Mouse (Mus musculus) heart, embryonic 14.5 days (tissue): ENCODE measurements at regions not wholly inside any gene's neighbourhood (a gene's known extent, or its start where the extent isn't known, plus 50 kb on each side); places are given as distances from the start of the nearest gene placed in this dataset.

ENCODE experiments used
- ATAC-seq: fragments of 200-750 bp; cut with Nextera tagmentation; 2 replicates; pipeline ENCODE4 v1.8.0; 2017; ENCODE audit warnings: low read depth, moderate TSS enrichment; ENCODE audit not compliant: insufficient number of reproducible peaks, insufficient read depth, low FRiP score
- H3K27ac ChIP-seq, 2 experiments: fragments of 200-500 bp in 1 of 2; fragments of 300-500 bp in 1 of 2; sonication (generic) in 1 of 2; replicated peaks in 1 of 2; 2 replicates each; pipeline ENCODE4 v1.5.1; 2012 to 2014; ENCODE audit warnings: low read depth in 2 of 2, low read length in 2 of 2, control low read depth in 1 of 2, mild to moderate bottlenecking in 1 of 2, mixed read lengths in 1 of 2; ENCODE audit not compliant: control insufficient read depth in 1 of 2, insufficient read depth in 1 of 2
- H3K27me3 ChIP-seq: fragments of 300-500 bp; sonication (generic); 2 replicates; pipeline ENCODE4 v1.6.1; 2014; ENCODE audit warnings: mild to moderate bottlenecking, low read length, control low read depth; ENCODE audit not compliant: control insufficient read depth, insufficient read depth
- H3K36me3 ChIP-seq: fragments of 300-500 bp; sonication (generic); 2 replicates; pipeline ENCODE4 v1.6.1; 2014; ENCODE audit warnings: mild to moderate bottlenecking, control low read depth, low read length, mixed read lengths; ENCODE audit not compliant: control insufficient read depth, insufficient read depth
- H3K4me1 ChIP-seq, 2 experiments: fragments of 200-500 bp in 1 of 2; fragments of 300-500 bp in 1 of 2; sonication (generic) in 1 of 2; 2 replicates each; pipeline ENCODE4 v1.6.1; 2012 to 2014; ENCODE audit warnings: low read length in 2 of 2, control low read depth in 1 of 2, mixed read lengths in 1 of 2; ENCODE audit not compliant: control insufficient read depth in 2 of 2, insufficient read depth in 2 of 2
- H3K4me2 ChIP-seq: fragments of 300-500 bp; sonication (generic); 2 replicates; pipeline ENCODE4 v1.6.1; 2014; ENCODE audit warnings: mild to moderate bottlenecking, low read length
- H3K4me3 ChIP-seq, 2 experiments: fragments of 200-500 bp in 1 of 2; fragments of 300-500 bp in 1 of 2; sonication (generic) in 1 of 2; 2 replicates each; pipeline ENCODE4 v1.5.1; 2012 to 2014; ENCODE audit warnings: low read length in 2 of 2, mild to moderate bottlenecking in 2 of 2, control low read depth in 1 of 2, low read depth in 1 of 2, moderate library complexity in 1 of 2; ENCODE audit not compliant: control insufficient read depth in 1 of 2, insufficient read depth in 1 of 2
- H3K9ac ChIP-seq: fragments of 300-500 bp; sonication (generic); 2 replicates; pipeline ENCODE4 v1.6.1; 2014; ENCODE audit warnings: mild to moderate bottlenecking, low read length
- H3K9me3 ChIP-seq: fragments of 300-500 bp; sonication (generic); 2 replicates; pipeline ENCODE4 v1.6.1; 2016; ENCODE audit warnings: low read length, control low read depth; ENCODE audit not compliant: control insufficient read depth
- WGBS: fragments of 180-500 bp; shearing (Covaris S2); extraction: QIAGEN DNeasy Blood & Tissue Kit; methylation state at CpG from one replicate; pipeline ENCODE4 v1.1.7; 2014; 5-methylcytosine and 5-hydroxymethylcytosine counted together

DNA sequence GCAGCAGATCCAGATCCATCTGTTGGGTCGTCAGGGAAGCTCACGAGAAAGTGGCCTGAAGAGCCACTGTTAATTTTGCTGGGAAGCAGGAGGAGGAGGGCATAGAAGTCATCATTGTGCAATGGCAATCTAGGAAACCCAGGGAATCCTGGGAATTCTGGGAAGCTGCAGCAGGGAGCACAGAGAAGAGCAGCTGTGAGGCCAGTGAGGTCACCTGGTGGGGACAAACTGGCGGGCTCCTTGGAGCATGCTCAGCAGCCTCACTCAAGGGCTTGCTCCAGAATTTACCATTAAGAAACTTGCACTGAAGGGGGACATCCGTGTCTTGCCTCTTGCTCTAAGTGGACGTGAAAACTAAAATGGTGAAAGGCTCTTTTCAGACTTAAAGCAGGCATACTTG lies 105.0 kb upstream of the Tgfbr2 start:
- Histone ChIP-seq H3K9me3 (no peaks in the 10 kb centered on the region), H3K36me3 (no peaks in the 10 kb centered on the region), H3K27ac (no peak overlapping the region), H3K4me3 (no peak overlapping the region), H3K4me2 (no peak overlapping the region), H3K4me1 (peaks cover 0 to 10% of the 10 kb centered on the region in 2 experiments; a peak in 2 of 4 replicates), H3K9ac (no peak overlapping the region), H3K27me3 (no peaks in the 10 kb centered on the region)
- ATAC-seq, result no peak
- WGBS, result 85% methylated on average over 5 of the region's 5 CpGs

DNA sequence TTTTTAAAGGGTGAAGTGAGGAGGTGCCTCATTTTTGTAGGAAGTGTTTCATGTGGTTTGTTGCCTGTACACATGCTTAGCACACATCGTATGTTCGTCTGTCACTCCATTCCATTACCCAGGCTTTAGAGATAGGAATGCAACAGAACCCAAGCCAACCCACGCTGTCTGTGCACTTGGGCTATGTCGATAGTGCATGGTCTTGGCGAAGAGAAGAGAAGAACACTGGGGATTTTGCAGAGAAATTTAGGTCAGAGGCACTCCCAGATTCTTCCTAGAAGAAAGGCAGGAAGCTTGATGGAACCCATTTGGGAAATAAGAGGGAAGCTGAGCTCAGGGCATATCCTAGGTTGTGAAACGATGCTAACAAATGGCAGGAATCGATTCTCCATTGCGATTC lies 103.7 kb upstream of the Tgfbr2 start:
- 87% methylated on average over 8 of the region's 8 CpGs for WGBS
- Histone ChIP-seq H3K27ac (no peak overlapping the region), H3K9me3 (no peaks in the 10 kb centered on the region), H3K36me3 (no peaks in the 10 kb centered on the region), H3K4me3 (no peak overlapping the region), H3K9ac (no peak overlapping the region), H3K4me2 (no peak overlapping the region), H3K27me3 (no peaks in the 10 kb centered on the region), H3K4me1 (peaks cover 0 to 10% of the 10 kb centered on the region in 2 experiments; a peak in 2 of 4 replicates)
- no peak for ATAC-seq

DNA sequence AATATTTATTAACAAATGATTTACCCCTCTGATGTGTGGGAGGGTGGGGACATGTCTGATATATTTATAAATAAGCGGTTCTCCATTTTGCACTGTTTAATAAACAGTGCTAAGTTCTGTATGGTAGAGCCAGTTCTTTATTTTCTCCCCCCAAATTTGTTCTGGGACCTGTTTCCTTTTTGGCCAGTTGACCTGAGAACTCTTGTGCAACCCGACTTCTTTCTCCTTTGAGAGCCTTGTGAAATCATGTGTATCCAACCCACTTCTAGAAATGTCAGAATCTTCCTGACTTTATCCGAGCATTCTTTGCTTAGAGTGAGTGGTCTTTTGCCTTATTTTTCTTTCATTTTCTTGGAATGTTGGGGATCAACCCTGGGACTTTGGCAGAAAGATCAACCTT lies 102.6 kb upstream of the Tgfbr2 start:
- ATAC-seq, result no peak
- Histone ChIP-seq H3K4me2 (no peak overlapping the region), H3K4me1 (peaks cover 0 to 10% of the 10 kb centered on the region in 2 experiments; a peak in 2 of 4 replicates), H3K9me3 (no peaks in the 10 kb centered on the region), H3K9ac (no peak overlapping the region), H3K27me3 (no peaks in the 10 kb centered on the region), H3K36me3 (no peaks in the 10 kb centered on the region), H3K27ac (no peak overlapping the region), H3K4me3 (no peak overlapping the region)
- 76% methylated on average over 3 of the region's 3 CpGs for WGBS

DNA sequence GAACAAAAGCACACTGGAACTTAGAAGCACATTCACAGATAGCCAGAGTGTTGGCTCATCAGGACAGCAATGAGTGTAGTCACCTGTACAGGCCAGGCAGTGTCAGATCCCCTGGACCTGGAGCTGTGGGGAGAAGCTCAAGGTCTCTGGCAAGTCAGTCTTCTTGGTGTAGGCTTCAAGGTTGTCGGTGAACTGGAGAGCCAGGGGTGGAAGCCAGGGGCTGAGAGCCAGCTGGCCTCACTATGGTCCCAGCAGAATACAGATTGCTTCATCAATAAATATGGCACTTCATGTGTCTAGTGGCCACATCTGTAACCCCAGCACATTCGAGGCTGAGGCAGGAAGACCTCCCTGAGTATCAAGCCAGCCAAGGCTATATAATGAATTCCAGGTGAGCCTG lies 101.0 kb upstream of the Tgfbr2 start:
- no peak overlapping the region for H3K27ac ChIP-seq
- no peaks in the 10 kb centered on the region for H3K36me3 ChIP-seq
- H3K4me1 ChIP-seq, result no peaks in the 10 kb centered on the region
- H3K27me3 ChIP-seq, result no peaks in the 10 kb centered on the region
- no peak for ATAC-seq
- no peak overlapping the region for H3K4me3 ChIP-seq
- no peak overlapping the region for H3K9ac ChIP-seq
- H3K9me3 ChIP-seq, result no peaks in the 10 kb centered on the region
- no peak overlapping the region for H3K4me2 ChIP-seq
- 69% methylated on average over 2 of the region's 2 CpGs for WGBS

DNA sequence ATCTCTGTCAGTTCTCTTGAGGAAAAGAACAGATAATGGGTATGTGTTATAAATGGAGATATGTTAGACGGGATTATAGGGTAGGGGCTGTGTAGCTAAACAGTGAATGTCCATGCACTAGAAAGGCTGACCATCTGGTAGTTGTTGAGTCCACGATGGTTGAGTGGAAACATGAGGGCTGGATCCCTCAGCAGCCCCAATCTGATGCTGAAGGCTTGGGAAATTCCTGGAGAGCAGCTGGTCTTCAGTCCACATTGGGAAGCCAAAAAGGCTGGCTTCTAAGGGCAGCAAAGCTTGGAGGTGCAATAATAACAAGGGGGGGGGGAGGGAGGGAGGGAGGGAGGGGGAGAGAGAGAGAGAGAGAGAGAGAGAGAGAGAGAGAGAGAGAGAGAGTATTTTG lies 97.3 kb upstream of the Tgfbr2 start:
- H3K9ac ChIP-seq, result no peak overlapping the region
- H3K36me3 ChIP-seq, result no peaks in the 10 kb centered on the region
- 68% methylated on average over 2 of the region's 2 CpGs for WGBS
- no peak overlapping the region for H3K27ac ChIP-seq
- no peaks in the 10 kb centered on the region for H3K27me3 ChIP-seq
- ATAC-seq, result no peak
- no peak overlapping the region for H3K4me2 ChIP-seq
- no peak overlapping the region for H3K4me3 ChIP-seq
- H3K9me3 ChIP-seq, result no peaks in the 10 kb centered on the region
- H3K4me1 ChIP-seq, result peaks cover 0 to 2% of the 10 kb centered on the region in 2 experiments; a peak in 1 of 4 replicates

DNA sequence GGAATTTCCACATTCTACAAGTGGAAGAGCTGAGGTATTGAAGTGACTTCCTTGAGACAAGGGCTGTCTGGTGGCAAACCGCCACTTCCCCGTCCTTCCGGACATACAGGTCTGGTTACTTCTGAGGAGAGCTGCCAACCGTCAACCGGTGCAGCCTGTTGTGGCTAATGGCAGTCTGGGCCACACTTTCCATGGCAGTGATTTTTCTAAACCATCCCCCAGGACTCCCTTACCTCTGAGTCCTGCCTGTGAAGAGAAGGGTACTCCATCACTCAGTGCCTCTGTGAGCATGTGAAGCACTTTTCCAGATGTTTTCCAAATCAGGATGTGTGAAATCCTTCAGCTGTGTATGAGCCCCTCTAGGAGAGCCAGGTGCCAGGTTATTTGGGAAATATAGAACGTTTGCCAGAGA lies 95.3 kb upstream of the Tgfbr2 start:
- Histone ChIP-seq H3K4me3 (no peak overlapping the region), H3K4me2 (no peak overlapping the region), H3K27me3 (no peaks in the 10 kb centered on the region), H3K9ac (no peak overlapping the region), H3K9me3 (no peaks in the 10 kb centered on the region), H3K4me1 (peaks cover 0 to 2% of the 10 kb centered on the region in 2 experiments; a peak in 1 of 4 replicates), H3K36me3 (no peaks in the 10 kb centered on the region), H3K27ac (no peak overlapping the region)
- ATAC-seq, result no peak
- 74% methylated on average over 6 of the region's 6 CpGs for WGBS

DNA sequence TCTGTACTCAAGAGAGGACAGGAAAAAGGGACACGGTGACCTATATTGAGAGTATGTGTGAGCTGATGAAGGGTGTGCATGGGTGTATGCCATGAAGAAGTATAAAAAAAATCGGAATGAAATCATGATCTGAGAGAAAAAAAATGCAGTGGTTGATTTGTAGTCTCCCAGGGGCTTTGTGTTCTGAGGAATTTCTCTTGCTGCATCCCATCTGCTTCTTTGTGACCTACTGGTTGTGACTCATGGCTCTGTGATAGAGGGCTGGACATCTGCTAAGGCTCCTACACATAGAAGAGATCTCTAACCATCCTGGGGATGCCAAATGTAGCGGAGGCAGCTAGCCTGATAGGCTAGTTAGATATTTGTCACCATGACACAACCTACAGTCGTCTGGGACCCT lies 92.3 kb upstream of the Tgfbr2 start:
- no peak overlapping the region for H3K9ac ChIP-seq
- H3K4me3 ChIP-seq, result no peak overlapping the region
- H3K36me3 ChIP-seq, result no peaks in the 10 kb centered on the region
- 77% methylated on average over 4 of the region's 4 CpGs for WGBS
- no peak overlapping the region for H3K4me2 ChIP-seq
- ATAC-seq, result no peak
- no peaks in the 10 kb centered on the region for H3K9me3 ChIP-seq
- peaks cover 0 to 2% of the 10 kb centered on the region in 2 experiments; a peak in 1 of 4 replicates for H3K4me1 ChIP-seq
- no peaks in the 10 kb centered on the region for H3K27me3 ChIP-seq
- H3K27ac ChIP-seq, result no peak overlapping the region

DNA sequence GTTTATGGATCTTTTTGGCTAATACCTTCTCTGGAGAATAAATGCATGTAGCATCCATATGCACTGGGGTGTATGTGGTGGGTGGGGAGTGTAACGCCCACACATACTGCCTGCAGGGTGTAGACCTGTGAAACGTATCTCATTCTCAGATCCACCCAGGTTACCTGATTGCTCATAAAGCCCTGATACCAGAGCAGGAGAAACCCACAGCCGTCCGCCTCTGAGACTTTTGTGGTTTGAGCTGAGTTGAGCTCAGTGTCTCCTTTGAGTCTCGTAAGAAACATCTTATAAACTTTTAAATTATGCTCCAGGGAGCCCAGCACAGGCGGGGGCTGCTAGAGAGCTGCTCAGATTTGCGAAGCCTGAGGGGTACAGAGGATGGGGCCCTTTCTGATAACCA lies 88.7 kb upstream of the Tgfbr2 start:
- 53% methylated on average over 7 of the region's 7 CpGs for WGBS
- H3K9ac ChIP-seq, result no peak overlapping the region
- no peak for ATAC-seq

More for the DNA sequence above, 88.7 kb upstream of the Tgfbr2 start:
- Histone ChIP-seq H3K4me3 (no peak overlapping the region), H3K9me3 (peaks cover 5% of the 10 kb centered on the region; the same call in 1 of the 2 replicates), H3K27me3 (no peaks in the 10 kb centered on the region), H3K36me3 (no peaks in the 10 kb centered on the region), H3K4me1 (no peaks in the 10 kb centered on the region), H3K27ac (no peak overlapping the region), H3K4me2 (no peak overlapping the region)
